Mouse (Mus musculus) CD4-positive, CD25-positive, alpha-beta regulatory T cell, adult 2 months (primary cell): ENCODE measurements around the gene 4921524J17Rik.

Experiments
- DNase-seq: peaks from one replicate; pipeline ENCODE4 v3.0.0-alpha.2; 2012; ENCODE audit warnings: low read depth, low spot score

Gene 4921524J17Rik

GRCm38 (mm10) chr8:85444092-85444491 lies 11.5 kb upstream of the 4921524J17Rik start:
- no peak for DNase-seq

GRCm38 (mm10) chr8:85441564-85441963 lies 8.9 kb upstream of the 4921524J17Rik start:
- DNase-seq = no peak

GRCm38 (mm10) chr8:85435736-85436135 lies 3.1 kb upstream of the 4921524J17Rik start:
- no peak for DNase-seq

- no peak for DNase-seq
Measured at GRCm38 (mm10) chr8:85434817-85435216, 2.2 kb upstream of the 4921524J17Rik start.

GRCm38 (mm10) chr8:85433017-85433393 lies 372 bp upstream of the 4921524J17Rik start:
- DNase-seq = no peak

- DNase-seq = peak; percentile 37
Measured at GRCm38 (mm10) chr8:85431281-85432167, 1.1 kb downstream of the 4921524J17Rik start.

GRCm38 (mm10) chr8:85430801-85431200 lies 1.8 kb downstream of the 4921524J17Rik start:
- DNase-seq = no peak

- peak; percentile 15 for DNase-seq
Measured at GRCm38 (mm10) chr8:85429219-85429618, 3.4 kb downstream of the 4921524J17Rik start.

- peak; percentile 11 for DNase-seq
Measured at GRCm38 (mm10) chr8:85427026-85427425, 5.6 kb downstream of the 4921524J17Rik start.

GRCm38 (mm10) chr8:85421329-85421728 lies 11.3 kb downstream of the 4921524J17Rik start:
- no peak for DNase-seq

GRCm38 (mm10) chr8:85408526-85408925 lies 24.1 kb downstream of the 4921524J17Rik start:
- no peak for DNase-seq

- DNase-seq = peak; percentile 67
Measured at GRCm38 (mm10) chr8:85408053-85408505, 24.6 kb downstream of the 4921524J17Rik start.

- no peak for DNase-seq
Measured at GRCm38 (mm10) chr8:85405961-85406360, 26.7 kb downstream of the 4921524J17Rik start.

GRCm38 (mm10) chr8:85405418-85405817 lies 27.2 kb downstream of the 4921524J17Rik start:
- DNase-seq = no peak

- no peak for DNase-seq
Measured at GRCm38 (mm10) chr8:85398548-85398947, 34.1 kb downstream of the 4921524J17Rik start.

GRCm38 (mm10) chr8:85397508-85397907 lies 35.1 kb downstream of the 4921524J17Rik start:
- DNase-seq = peak; percentile 66

- DNase-seq = no peak
Measured at GRCm38 (mm10) chr8:85396432-85397079, 36.1 kb downstream of the 4921524J17Rik start.

- DNase-seq = no peak
Measured at GRCm38 (mm10) chr8:85395681-85396431, 36.8 kb downstream of the 4921524J17Rik start.

GRCm38 (mm10) chr8:85395017-85395416 lies 37.6 kb downstream of the 4921524J17Rik start:
- no peak for DNase-seq

- DNase-seq = no peak
Measured at GRCm38 (mm10) chr8:85393199-85393598, 39.4 kb downstream of the 4921524J17Rik start.

GRCm38 (mm10) chr8:85391438-85391837 lies 41.2 kb downstream of the 4921524J17Rik start:
- no peak for DNase-seq

GRCm38 (mm10) chr8:85386205-85386604 lies 46.4 kb downstream of the 4921524J17Rik start, which contains the start of gene Mylk3:
Gene Mylk3, minus strand, starts transcription at chr8:85386345.
- no peak for DNase-seq
